Mouse (Mus musculus): ENCODE measurements at regions not wholly inside any gene's neighbourhood (a gene's known extent, or its start where the extent isn't known, plus 50 kb on each side); places are given as distances from the start of the nearest gene placed in this dataset.

- no peak for DNase-seq (ENCODE audit: low spot score in 2 of 2)
Measured at GRCm38 (mm10) chr16:52601068-52601829, 147.4 kb upstream of the Alcam start.

- no peak for DNase-seq (ENCODE audit: low spot score in 2 of 2)
Measured at GRCm38 (mm10) chr16:52598232-52598631, 144.4 kb upstream of the Alcam start.

GRCm38 (mm10) chr16:52597181-52597580 lies 143.3 kb upstream of the Alcam start:
- no peak for DNase-seq (ENCODE audit: low spot score in 2 of 2)

GRCm38 (mm10) chr16:52588291-52588781 lies 134.5 kb upstream of the Alcam start:
- DNase-seq (ENCODE audit: low spot score in 2 of 2) = peak in 1 of 2 experiments; percentile 5

DNA sequence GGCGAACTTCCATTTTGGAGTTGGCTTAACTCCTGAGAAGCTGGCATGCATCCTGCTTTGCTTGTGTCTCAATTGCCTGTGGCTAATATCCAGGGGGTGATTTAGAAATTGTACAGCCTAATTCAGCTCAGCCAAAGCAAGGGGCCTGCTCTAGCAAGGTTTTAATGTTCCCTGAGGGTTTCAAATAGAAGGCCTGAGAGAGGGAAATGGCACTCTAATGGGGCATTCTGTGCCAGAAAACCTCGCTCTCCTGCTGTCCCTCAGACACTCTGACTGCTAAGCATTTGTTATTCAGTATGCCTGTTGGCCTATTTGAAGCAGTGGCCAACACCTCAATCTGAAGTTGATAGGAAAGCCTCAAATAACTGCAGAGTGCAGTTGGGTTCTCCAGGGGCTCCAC lies 115.2 kb upstream of the Alcam start:
- DNase-seq (ENCODE audit: low spot score in 2 of 2) = peak in 1 of 2 experiments; percentile 3

- DNase-seq (ENCODE audit: low spot score in 2 of 2) = no peak
Measured at GRCm38 (mm10) chr16:52536278-52536677, 82.4 kb upstream of the Alcam start.

DNA sequence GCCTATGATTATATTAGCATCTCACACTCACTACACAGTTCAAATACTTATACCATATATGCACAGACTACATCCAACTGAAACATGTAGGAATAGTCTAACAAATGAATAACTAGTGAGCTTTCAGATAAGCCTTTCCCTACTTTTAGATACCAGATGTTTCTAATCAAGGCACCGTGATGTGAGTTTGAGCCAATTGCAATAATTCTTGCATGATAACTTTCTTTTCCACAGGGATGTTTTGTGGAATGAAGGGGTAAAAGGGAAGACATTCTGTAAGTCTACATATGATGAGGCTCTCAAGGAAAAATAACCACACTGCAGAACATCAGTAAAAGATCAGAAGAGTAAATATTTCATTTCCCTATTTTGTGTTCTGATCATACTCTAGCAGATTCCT lies 80.7 kb upstream of the Alcam start:
- no peak for DNase-seq (ENCODE audit: low spot score in 2 of 2)

GRCm38 (mm10) chr16:52532475-52533083 lies 78.7 kb upstream of the Alcam start:
- no peak for DNase-seq (ENCODE audit: low spot score in 2 of 2)

- no peak for DNase-seq (ENCODE audit: low spot score in 2 of 2)
Measured at GRCm38 (mm10) chr16:52513546-52514409, 59.9 kb upstream of the Alcam start.

DNA sequence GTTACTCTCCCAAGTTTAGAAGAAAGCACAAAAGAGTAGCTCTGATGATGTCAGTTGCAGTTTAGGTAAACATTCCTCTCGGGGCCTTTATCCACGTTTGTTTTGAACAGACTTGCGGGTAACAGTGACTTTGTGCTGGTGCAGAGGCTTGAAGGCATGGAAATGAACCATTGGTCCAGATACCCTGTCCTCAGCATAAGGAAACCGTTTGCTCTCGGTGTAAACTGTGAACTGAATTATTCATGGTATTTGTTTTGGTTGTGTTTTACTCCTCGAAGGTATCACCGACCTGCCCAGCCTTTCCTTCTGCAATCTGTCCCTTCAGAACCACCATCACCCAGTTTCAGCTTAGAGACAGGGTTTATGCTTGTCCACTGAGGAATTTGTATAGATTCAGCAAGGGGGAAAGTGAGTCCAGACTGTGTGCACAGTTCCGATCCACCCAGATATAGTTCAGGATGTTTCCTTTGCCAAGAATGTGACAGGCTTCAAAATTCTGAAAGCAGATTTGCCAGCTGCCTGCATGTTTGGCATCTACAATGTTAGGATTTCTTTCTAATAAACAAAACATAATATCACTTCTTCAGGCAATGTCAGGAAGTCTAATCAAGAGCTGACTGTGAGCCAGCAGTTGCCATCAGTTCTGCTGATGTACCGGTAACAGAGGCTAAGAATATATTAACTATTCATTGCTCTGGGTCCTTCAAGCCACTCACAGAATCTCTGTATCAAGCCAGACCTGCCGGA lies 54.9 kb upstream of the Alcam start:
- DNase-seq (ENCODE audit: low spot score in 2 of 2) = no peak
